ENCODE assay signal across 15 mouse cellular contexts in genomic region chr13:20026612-20027011, GRCm38 (mm10).
"Had no signal": no experiment of that assay in that cellular context is flagged by ENCODE, and none has a peak within 500 bp of the region (broad histone marks: within the 10 kb centered on the region; RNA-seq: fewer than 3 reads in every experiment).

No protein-coding gene starts in this region.

- H3K27ac ChIP-seq: liver, embryonic 14.5 days; midbrain, embryonic 12.5 days; midbrain, embryonic 15.5 days; neural tube, embryonic 12.5 days; stomach, embryonic 15.5 days; stomach, postnatal 0 days had no signal

- H3K36me3 ChIP-seq: midbrain, embryonic 12.5 days; midbrain, embryonic 15.5 days; neural tube, embryonic 12.5 days; stomach, embryonic 15.5 days had no signal

- H3K9ac ChIP-seq: liver, embryonic 14.5 days; lung, embryonic 14.5 days; midbrain, embryonic 12.5 days; midbrain, embryonic 15.5 days; neural tube, embryonic 12.5 days; stomach, embryonic 15.5 days had no signal

- H3K27me3 ChIP-seq: midbrain, embryonic 12.5 days; midbrain, embryonic 15.5 days; neural tube, embryonic 12.5 days; stomach, embryonic 15.5 days had no signal

- DNase-seq: lung, adult 18-20 months; lung, embryonic 14.5 days; lung, postnatal 14 days; lung, postnatal 36 days; right cerebral cortex, postnatal 14 days; thymus, adult 2 months; thymus, postnatal 25 days; thymus, postnatal 4 days had no signal

- ATAC-seq: midbrain, embryonic 15.5 days had no signal

- H3K4me1 ChIP-seq: megakaryocyte, embryonic 14.5 days; midbrain, embryonic 12.5 days; midbrain, embryonic 15.5 days; neural tube, embryonic 12.5 days; stomach, embryonic 15.5 days had no signal

- H3K4me3 ChIP-seq: megakaryocyte, embryonic 14.5 days; midbrain, embryonic 12.5 days; midbrain, embryonic 15.5 days; neural tube, embryonic 12.5 days; stomach, embryonic 15.5 days had no signal

- H3K9me3 ChIP-seq: megakaryocyte, embryonic 14.5 days; midbrain, embryonic 12.5 days; midbrain, embryonic 15.5 days; neural tube, embryonic 12.5 days; stomach, embryonic 15.5 days had no signal

- H3K4me2 ChIP-seq: lung, embryonic 14.5 days; midbrain, embryonic 12.5 days; midbrain, embryonic 15.5 days; neural tube, embryonic 12.5 days; stomach, embryonic 15.5 days had no signal
